Mouse (Mus musculus) testis, adult 2 months (tissue): ENCODE measurements around the gene Cnga1.

ENCODE experiments used
- CTCF ChIP-seq: fragments of 200-500 bp; IDR thresholded peaks from 2 replicates; pipeline ENCODE4 v1.5.1; 2012; ENCODE audit warnings: low read depth, mild to moderate bottlenecking, inconsistent platforms, low read length, moderate library complexity; ENCODE audit not compliant: control insufficient read depth, insufficient read depth, insufficient replicate concordance
- POLR2A ChIP-seq: fragments of 200-500 bp; IDR thresholded peaks from 2 replicates; pipeline ENCODE4 v1.6.1; 2012; ENCODE audit warnings: low read depth, mild to moderate bottlenecking, inconsistent platforms, low read length, moderate library complexity; ENCODE audit not compliant: control insufficient read depth

DNA sequence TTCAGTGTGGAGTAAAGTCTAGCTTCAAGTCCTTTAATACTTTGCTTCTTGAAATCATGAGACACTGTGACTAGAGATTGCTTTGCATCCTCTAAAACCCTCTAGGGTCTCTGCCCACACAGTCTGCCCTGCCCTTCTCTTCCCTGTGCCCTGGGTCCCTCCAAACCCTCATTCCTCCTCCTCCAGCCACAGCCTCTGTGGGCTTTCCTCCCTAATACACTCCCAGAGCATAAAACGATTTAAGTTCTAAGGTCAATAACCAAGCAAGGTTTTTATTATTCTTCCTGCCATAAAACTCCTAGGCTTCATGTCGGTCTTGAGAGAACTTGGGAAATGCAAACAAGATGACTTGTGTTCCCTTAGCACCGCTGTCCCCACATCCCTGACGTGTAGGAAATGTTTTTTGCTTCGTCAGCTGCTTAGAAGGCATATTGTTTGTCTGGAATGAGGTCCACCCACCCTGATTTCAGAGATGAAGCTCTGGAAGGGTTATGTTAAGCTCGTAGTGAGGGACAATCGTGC is 12.3 kb upstream of the Cnga1 start:
- TF ChIP-seq CTCF (no peak), POLR2A (no peak)
